Mouse (Mus musculus) cerebellum, adult 2 months (tissue): Measurements from ENCODE around the gene Tec.

Source experiments
- CTCF ChIP-seq: fragments of 200-500 bp; IDR thresholded peaks from 2 replicates; pipeline ENCODE4 v1.5.1; 2011; ENCODE audit warnings: low read depth, mild to moderate bottlenecking, control low read depth, low read length, moderate library complexity, borderline replicate concordance; ENCODE audit not compliant: insufficient read depth
- POLR2A ChIP-seq: fragments of 200-500 bp; IDR thresholded peaks from 2 replicates; pipeline ENCODE4 v1.6.1; 2011; ENCODE audit warnings: low read length, control low read depth, borderline replicate concordance; ENCODE audit not compliant: insufficient read depth

GRCm38 (mm10) chr5:72808456-72809111, 59.7 kb downstream of the Tec start:
- TF ChIP-seq CTCF (no peak), POLR2A (no peak)
